Mouse (Mus musculus): ENCODE measurements around the gene Gm10135. TPM values are rescaled to one million over a fixed set of nuclear protein-coding genes. Genes with fewer than 3 reads are reported as not detected.
"Not testable (repeated sequence)": the region's sequence is repeated elsewhere in the genome, so short reads cannot be mapped to it uniquely, and the experiment has no call there.

Gm10135 gene
- total and polyA plus RNA-seq, 3 experiments = not detected

DNA sequence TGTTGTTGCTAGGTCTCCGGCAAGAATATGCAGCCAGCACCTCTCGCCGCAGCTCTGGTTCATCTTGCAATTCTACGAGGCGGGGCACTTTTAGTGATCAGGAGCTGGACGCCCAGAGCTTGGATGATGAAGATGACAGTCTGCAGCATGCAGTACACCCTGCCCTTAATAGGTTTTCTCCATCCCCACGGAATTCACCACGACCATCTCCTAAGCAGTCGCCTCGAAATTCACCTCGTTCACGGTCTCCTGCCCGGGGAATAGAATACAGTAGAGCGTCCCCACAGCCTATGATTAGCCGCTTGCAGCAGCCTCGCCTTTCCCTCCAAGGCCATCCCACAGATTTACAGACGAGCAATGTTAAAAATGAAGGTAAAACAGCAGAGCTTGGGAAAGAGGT is 17.2 kb downstream of the Gm10135 start:
- no peaks in the 10 kb centered on the region for H3K27me3 ChIP-seq (ENCODE audit: control insufficient read depth, insufficient read depth, low read length)
- no peak overlapping the region for H3K4me3 ChIP-seq
- no peak overlapping the region for H3K27ac ChIP-seq
- intact Hi-C loops (cut with DNase I) = no loop called here
- no peak for DNase-seq
- no peaks in the 10 kb centered on the region for H3K4me1 ChIP-seq (ENCODE audit: control insufficient read depth, insufficient read depth, low read length)
- no peak overlapping the region for H3K9ac ChIP-seq (ENCODE audit: low read depth, low read length)
- H3K36me3 ChIP-seq (ENCODE audit: control insufficient read depth, insufficient read depth, low read length) = peaks cover 2% of the 10 kb centered on the region
- H3K79me2 ChIP-seq (replicated peaks; ENCODE audit: control insufficient read depth, insufficient read depth, low read length) = no peaks in the 10 kb centered on the region
- WGBS = 90% methylated on average over 17 of the region's 17 CpGs
- TF ChIP-seq POLR2A (IDR thresholded peaks at IDR 0.05; ENCODE audit: insufficient read depth, low read depth, low read length) = no peak
- no peak for TF ChIP-seq CTCF (IDR thresholded peaks at IDR 0.05)
- TF ChIP-seq EP300 (IDR thresholded peaks at IDR 0.05; ENCODE audit: insufficient read depth, low read depth, low read length) = no peak

GRCm38 (mm10) chr5:72953996-72954604 is 20.4 kb downstream of the Gm10135 start:
- TF ChIP-seq CTCF (IDR thresholded peaks at IDR 0.05) = no peak
- TF ChIP-seq EP300 (IDR thresholded peaks at IDR 0.05; ENCODE audit: insufficient read depth, low read depth, low read length) = no peak
- no peak for TF ChIP-seq POLR2A (IDR thresholded peaks at IDR 0.05; ENCODE audit: insufficient read depth, low read depth, low read length)
- H3K4me3 ChIP-seq = no peak overlapping the region
- H3K9ac ChIP-seq (ENCODE audit: low read depth, low read length) = no peak overlapping the region
- peaks cover 2% of the 10 kb centered on the region for H3K4me1 ChIP-seq (ENCODE audit: control insufficient read depth, insufficient read depth, low read length)
- H3K27me3 ChIP-seq (ENCODE audit: control insufficient read depth, insufficient read depth, low read length) = no peaks in the 10 kb centered on the region
- peaks cover 6% of the 10 kb centered on the region for H3K36me3 ChIP-seq (ENCODE audit: control insufficient read depth, insufficient read depth, low read length)
- 87% methylated on average over 3 of the region's 3 CpGs for WGBS
- H3K27ac ChIP-seq = no peak overlapping the region
- intact Hi-C loops (cut with DNase I) = loop anchor here (5.0 kb wide), 1 partner anchor 37 kb away; no protein-coding TSS in a partner anchor
- peaks cover 4% of the 10 kb centered on the region for H3K79me2 ChIP-seq (replicated peaks; ENCODE audit: control insufficient read depth, insufficient read depth, low read length)
- DNase-seq = no peak

DNA sequence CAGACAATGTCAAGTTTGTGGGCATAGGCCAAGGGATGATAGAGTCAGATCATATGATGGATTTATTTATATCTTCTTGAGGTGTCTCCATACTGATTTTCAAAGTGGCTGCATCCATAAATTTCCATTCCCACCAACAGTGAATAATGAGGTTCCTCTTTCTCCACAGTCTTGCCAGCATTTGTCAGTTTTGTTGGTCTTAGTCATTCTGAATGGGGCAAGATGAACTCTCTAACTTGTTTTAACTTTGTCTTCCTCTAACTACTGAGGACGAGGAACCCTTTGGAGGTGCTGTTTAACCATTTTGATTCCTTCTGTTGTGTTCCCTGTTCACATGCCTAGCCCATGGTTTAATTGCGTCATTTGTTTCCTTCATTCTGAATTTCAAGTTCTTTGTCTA is 24.2 kb downstream of the Gm10135 start:
- H3K27ac ChIP-seq = no peak overlapping the region

DNA sequence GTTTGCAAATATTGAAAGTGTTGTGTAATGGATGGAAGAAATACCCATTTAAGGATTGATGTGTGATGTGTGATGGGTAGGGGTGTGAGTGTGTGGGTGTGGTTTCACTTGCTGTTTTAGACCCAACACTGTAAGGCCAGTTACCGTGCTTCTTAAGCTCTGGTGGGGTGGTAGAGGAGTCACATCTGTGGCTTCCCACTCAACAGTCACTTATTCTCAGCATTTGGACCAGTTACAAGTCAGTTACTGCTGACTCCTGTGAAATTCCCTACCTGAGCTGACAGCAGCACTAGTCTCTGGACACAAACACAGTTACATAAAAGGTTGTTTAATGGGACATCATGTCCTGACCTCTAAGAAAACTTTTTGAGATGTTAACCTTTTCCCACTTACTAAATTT is 26.4 kb downstream of the Gm10135 start:
- Histone ChIP-seq H3K79me2 (replicated peaks; ENCODE audit: control insufficient read depth, insufficient read depth, low read length) (peaks cover 9% of the 10 kb centered on the region), H3K27me3 (ENCODE audit: control insufficient read depth, insufficient read depth, low read length) (no peaks in the 10 kb centered on the region), H3K4me1 (ENCODE audit: control insufficient read depth, insufficient read depth, low read length) (peaks cover 5% of the 10 kb centered on the region), H3K4me3 (no peak overlapping the region), H3K9ac (ENCODE audit: low read depth, low read length) (no peak overlapping the region), H3K27ac (no peak overlapping the region), H3K36me3 (ENCODE audit: control insufficient read depth, insufficient read depth, low read length) (peaks cover 19% of the 10 kb centered on the region)
- TF ChIP-seq POLR2A (IDR thresholded peaks at IDR 0.05; ENCODE audit: insufficient read depth, low read depth, low read length) = no peak
- no peak for TF ChIP-seq EP300 (IDR thresholded peaks at IDR 0.05; ENCODE audit: insufficient read depth, low read depth, low read length)
- no peak for TF ChIP-seq CTCF (IDR thresholded peaks at IDR 0.05)
- WGBS = 50% methylated on average over 1 of the region's 1 CpGs
- no peak for DNase-seq
- intact Hi-C loops (cut with DNase I) = no loop called here

More for the DNA sequence above, 24.2 kb downstream of the Gm10135 start:
- intact Hi-C loops (cut with DNase I) = loop anchor here (5.0 kb wide), 1 partner anchor 33 kb away; no protein-coding TSS in a partner anchor
- H3K4me1 ChIP-seq (ENCODE audit: control insufficient read depth, insufficient read depth, low read length) = peaks cover 5% of the 10 kb centered on the region
- H3K36me3 ChIP-seq (ENCODE audit: control insufficient read depth, insufficient read depth, low read length) = peaks cover 19% of the 10 kb centered on the region
- 88% methylated on average over 2 of the region's 2 CpGs for WGBS
- no peak for DNase-seq
- no peak overlapping the region for H3K4me3 ChIP-seq
- TF ChIP-seq POLR2A (IDR thresholded peaks at IDR 0.05; ENCODE audit: insufficient read depth, low read depth, low read length) (no peak), EP300 (IDR thresholded peaks at IDR 0.05; ENCODE audit: insufficient read depth, low read depth, low read length) (no peak)
- no peaks in the 10 kb centered on the region for H3K27me3 ChIP-seq (ENCODE audit: control insufficient read depth, insufficient read depth, low read length)
- peaks cover 9% of the 10 kb centered on the region for H3K79me2 ChIP-seq (replicated peaks; ENCODE audit: control insufficient read depth, insufficient read depth, low read length)
- no peak overlapping the region for H3K9ac ChIP-seq (ENCODE audit: low read depth, low read length)

GRCm38 (mm10) chr5:72940906-72941432 is 33.5 kb downstream of the Gm10135 start:
- 74% methylated on average over 5 of the region's 5 CpGs for WGBS
- peaks cover 6% of the 10 kb centered on the region for H3K4me1 ChIP-seq (ENCODE audit: control insufficient read depth, insufficient read depth, low read length)
- no peak overlapping the region for H3K4me3 ChIP-seq
- no peak overlapping the region for H3K9ac ChIP-seq (ENCODE audit: low read depth, low read length)
- TF ChIP-seq EP300 (IDR thresholded peaks at IDR 0.05; ENCODE audit: insufficient read depth, low read depth, low read length) (no peak), CTCF (IDR thresholded peaks at IDR 0.05) (no peak), POLR2A (IDR thresholded peaks at IDR 0.05; ENCODE audit: insufficient read depth, low read depth, low read length) (no peak)
- DNase-seq = no peak
- H3K27ac ChIP-seq = no peak overlapping the region
- H3K27me3 ChIP-seq (ENCODE audit: control insufficient read depth, insufficient read depth, low read length) = no peaks in the 10 kb centered on the region
- H3K36me3 ChIP-seq (ENCODE audit: control insufficient read depth, insufficient read depth, low read length) = peaks cover 15% of the 10 kb centered on the region
- peaks cover 4% of the 10 kb centered on the region; the same call in 1 of the 2 replicates for H3K79me2 ChIP-seq (replicated peaks; ENCODE audit: control insufficient read depth, insufficient read depth, low read length)
- intact Hi-C loops (cut with DNase I) = no loop called here

DNA sequence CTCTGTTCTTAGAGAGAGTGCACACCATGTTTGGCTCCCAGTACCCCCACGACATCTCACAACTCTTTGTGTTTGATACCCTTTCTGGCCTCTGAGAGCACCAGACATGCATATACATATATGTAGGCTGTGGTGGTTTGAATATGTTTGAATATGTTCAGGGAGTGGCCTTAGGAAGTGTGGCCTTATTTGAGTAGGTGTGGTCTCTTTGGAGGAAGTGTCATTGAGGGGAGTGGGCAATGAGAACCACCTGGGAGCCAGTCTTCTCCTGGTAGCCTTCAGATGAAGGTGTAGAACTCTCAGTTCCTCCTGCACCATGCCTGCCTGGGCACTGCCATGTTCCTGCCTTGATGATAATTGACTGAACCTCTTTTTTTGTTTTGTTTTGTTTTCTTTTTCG is 35.2 kb downstream of the Gm10135 start:
- 92% methylated on average over 2 of the region's 2 CpGs for WGBS

DNA sequence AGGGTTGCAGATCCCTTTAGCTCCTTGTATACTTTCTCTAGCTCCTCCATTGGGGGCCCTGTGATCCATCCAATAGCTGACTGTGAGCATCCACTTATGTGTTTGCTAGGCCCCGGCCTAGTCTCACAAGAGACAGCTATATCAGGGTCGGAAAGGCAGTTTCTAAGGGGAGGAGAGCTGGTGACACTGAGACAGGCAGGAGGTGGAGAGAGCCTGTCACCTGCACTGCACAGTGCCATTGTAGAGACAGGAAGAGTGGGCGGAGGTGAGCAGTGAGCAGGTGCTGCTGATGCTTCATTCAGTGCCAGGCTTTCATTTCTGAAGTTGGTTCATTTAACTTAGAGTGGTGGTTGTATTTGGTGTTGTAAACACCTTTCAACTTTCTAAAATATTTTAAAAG is 36.1 kb downstream of the Gm10135 start:
- H3K9ac ChIP-seq (ENCODE audit: low read depth, low read length); intact Hi-C loops (cut with DNase I): not testable (repeated sequence)
- WGBS = 95% methylated on average over 3 of the region's 3 CpGs

More for the DNA sequence above, 35.2 kb downstream of the Gm10135 start:
- Histone ChIP-seq H3K27ac (no peak overlapping the region), H3K79me2 (replicated peaks; ENCODE audit: control insufficient read depth, insufficient read depth, low read length) (peaks cover 4% of the 10 kb centered on the region; the same call in 1 of the 2 replicates), H3K9ac (ENCODE audit: low read depth, low read length) (no peak overlapping the region), H3K4me1 (ENCODE audit: control insufficient read depth, insufficient read depth, low read length) (peaks cover 6% of the 10 kb centered on the region), H3K36me3 (ENCODE audit: control insufficient read depth, insufficient read depth, low read length) (peaks cover 15% of the 10 kb centered on the region), H3K27me3 (ENCODE audit: control insufficient read depth, insufficient read depth, low read length) (no peaks in the 10 kb centered on the region), H3K4me3 (no peak overlapping the region)
- TF ChIP-seq CTCF (IDR thresholded peaks at IDR 0.05) (no peak), EP300 (IDR thresholded peaks at IDR 0.05; ENCODE audit: insufficient read depth, low read depth, low read length) (no peak), POLR2A (IDR thresholded peaks at IDR 0.05; ENCODE audit: insufficient read depth, low read depth, low read length) (no peak)
- no peak for DNase-seq
- intact Hi-C loops (cut with DNase I) = no loop called here

More for the DNA sequence above, 36.1 kb downstream of the Gm10135 start:
- not testable (repeated sequence) for H3K27me3 ChIP-seq (ENCODE audit: control insufficient read depth, insufficient read depth, low read length); H3K4me1 ChIP-seq (ENCODE audit: control insufficient read depth, insufficient read depth, low read length); H3K4me3 ChIP-seq; DNase-seq; H3K27ac ChIP-seq; H3K79me2 ChIP-seq (replicated peaks; ENCODE audit: control insufficient read depth, insufficient read depth, low read length)
- peaks cover 15% of the 10 kb centered on the region for H3K36me3 ChIP-seq (ENCODE audit: control insufficient read depth, insufficient read depth, low read length)
